Mouse (Mus musculus) myocyte (in vitro differentiated cells): ENCODE data around the gene Rbm20. TPM values are rescaled to one million over a fixed set of nuclear protein-coding genes. Genes with fewer than 3 reads are reported as not detected.

ENCODE experiments used
- H3K27me3 ChIP-seq: one replicate; pipeline ENCODE4 v1.6.1; 2011; ENCODE audit not compliant: control insufficient read depth, insufficient read depth, insufficient read length
- H3K36me3 ChIP-seq: one replicate; pipeline ENCODE4 v1.6.1; 2011; ENCODE audit not compliant: control insufficient read depth, insufficient read depth
- H3K4me2 ChIP-seq: one replicate; pipeline ENCODE4 v1.6.1; 2011; ENCODE audit warnings: low read depth, control low read depth
- H3K4me3 ChIP-seq: one replicate; pipeline ENCODE4 v1.5.1; 2011; ENCODE audit warnings: mild to moderate bottlenecking, control low read depth, moderate library complexity
- H3K79me2 ChIP-seq: one replicate; pipeline ENCODE4 v1.6.1; 2011; ENCODE audit not compliant: control insufficient read depth, insufficient read depth
- H3ac ChIP-seq: one replicate; pipeline ENCODE4 v1.6.1; 2011; ENCODE audit not compliant: control insufficient read depth, insufficient read length
- CEBPB ChIP-seq: IDR thresholded peaks from 2 replicates; pipeline ENCODE4 v1.6.1; 2011; ENCODE audit warnings: mild to moderate bottlenecking, moderate library complexity; ENCODE audit not compliant: poor library complexity, insufficient read depth, severe bottlenecking
- E2F4 ChIP-seq: IDR thresholded peaks from one replicate; pipeline ENCODE4 v1.6.1; 2011; ENCODE audit warnings: mild to moderate bottlenecking, control low read depth, moderate library complexity; ENCODE audit not compliant: insufficient read depth
- MAX ChIP-seq: IDR thresholded peaks from one replicate; pipeline ENCODE4 v1.6.1; 2011; ENCODE audit warnings: low read depth, mild to moderate bottlenecking, control low read depth
- MYOD1 ChIP-seq, 3 experiments: IDR thresholded peaks; one replicate each; pipeline ENCODE4 v1.6.1; 2011; ENCODE audit warnings: control low read depth in 2 of 3, low read depth in 2 of 3, mild to moderate bottlenecking in 2 of 3, moderate library complexity in 1 of 3; ENCODE audit not compliant: insufficient read length in 2 of 3, control insufficient read depth in 1 of 3
- MYOG ChIP-seq, 3 experiments: IDR thresholded peaks; one replicate each; pipeline ENCODE4 v1.6.1; 2011; ENCODE audit warnings: control low read depth in 2 of 3, low read depth in 2 of 3, mild to moderate bottlenecking in 2 of 3; ENCODE audit not compliant: insufficient read length in 2 of 3, control insufficient read depth in 1 of 3, insufficient read depth in 1 of 3
- POLR2A ChIP-seq: IDR thresholded peaks from one replicate; pipeline ENCODE4 v1.6.1; 2011; ENCODE audit warnings: low read depth, mild to moderate bottlenecking, control low read depth, moderate library complexity; ENCODE audit not compliant: insufficient read length
- POLR2AphosphoS2 ChIP-seq: IDR thresholded peaks from one replicate; pipeline ENCODE4 v1.6.1; 2011; ENCODE audit warnings: low read depth, control low read depth; ENCODE audit not compliant: insufficient read length
- REST ChIP-seq: IDR thresholded peaks from one replicate; pipeline ENCODE4 v1.6.1; 2011; ENCODE audit warnings: mild to moderate bottlenecking, control low read depth, moderate library complexity; ENCODE audit not compliant: insufficient read depth, insufficient read length
- SRF ChIP-seq: IDR thresholded peaks from one replicate; pipeline ENCODE4 v1.6.1; 2011; ENCODE audit warnings: low read depth; ENCODE audit not compliant: control insufficient read depth, insufficient read length
- TCF12 ChIP-seq: IDR thresholded peaks from one replicate; pipeline ENCODE4 v1.6.1; 2011; ENCODE audit warnings: mild to moderate bottlenecking, control low read depth; ENCODE audit not compliant: poor library complexity, insufficient read depth, severe bottlenecking
- TCF3 ChIP-seq: IDR thresholded peaks from one replicate; pipeline ENCODE4 v1.6.1; 2011; ENCODE audit warnings: low read depth, control low read depth; ENCODE audit not compliant: insufficient read length
- USF1 ChIP-seq: IDR thresholded peaks from one replicate; pipeline ENCODE4 v1.6.1; 2011; ENCODE audit warnings: low read depth, mild to moderate bottlenecking, control low read depth, moderate library complexity
- polyA plus RNA-seq: library from polyadenylated mRNA; unstranded; fragments of >200 nt; fragmentation: generic; extraction: Trizol; gene quantifications from one replicate; pipeline ENCODE4 v1.2.1, GENCODE M21; 2012; ENCODE audit warnings: missing spikeins

The Rbm20 gene
- polyA plus RNA-seq, 1 experiment: 35.4 TPM

- Histone ChIP-seq H3K4me2 (no peak overlapping the region), H3K79me2 (no peaks in the 10 kb centered on the region), H3K27me3 (no peaks in the 10 kb centered on the region), H3ac (no peak overlapping the region), H3K4me3 (no peak overlapping the region), H3K36me3 (no peaks in the 10 kb centered on the region)
- no peak for TF ChIP-seq POLR2A
- no peak for TF ChIP-seq E2F4
- TF ChIP-seq REST: no peak
- TF ChIP-seq TCF12: no peak
- no peak for TF ChIP-seq SRF
- no peak for TF ChIP-seq CEBPB
- no peak for TF ChIP-seq USF1
- TF ChIP-seq TCF3: no peak
- no peak for TF ChIP-seq POLR2AphosphoS2
- TF ChIP-seq MYOG (IDR thresholded peaks at IDR 0.05; ENCODE audit: control insufficient read depth in 1 of 3, insufficient read depth in 1 of 3, insufficient read length in 2 of 3, low read depth in 2 of 3): no peak
Observed at GRCm38 (mm10) chr19:53890274-53890673, 213.2 kb downstream of the Rbm20 start.

- TF ChIP-seq POLR2AphosphoS2: no peak
- no peak for TF ChIP-seq MYOD1 (IDR thresholded peaks at IDR 0.05; ENCODE audit: control insufficient read depth in 1 of 3, insufficient read length in 2 of 3, low read depth in 2 of 3)
- peak in 1 of 3 experiments; percentile 9 for TF ChIP-seq MYOG (IDR thresholded peaks at IDR 0.05; ENCODE audit: control insufficient read depth in 1 of 3, insufficient read depth in 1 of 3, insufficient read length in 2 of 3, low read depth in 2 of 3)
- TF ChIP-seq MAX: no peak
- Histone ChIP-seq H3K79me2 (no peaks in the 10 kb centered on the region), H3K4me2 (no peak overlapping the region), H3K4me3 (no peak overlapping the region), H3K36me3 (no peaks in the 10 kb centered on the region), H3K27me3 (no peaks in the 10 kb centered on the region), H3ac (no peak overlapping the region)
Observed at GRCm38 (mm10) chr19:53890781-53891251, 213.7 kb downstream of the Rbm20 start.

- Histone ChIP-seq H3K27me3 (no peaks in the 10 kb centered on the region), H3K36me3 (no peaks in the 10 kb centered on the region), H3K4me2 (no peak overlapping the region), H3ac (no peak overlapping the region), H3K4me3 (no peak overlapping the region), H3K79me2 (no peaks in the 10 kb centered on the region)
- TF ChIP-seq SRF: no peak
- TF ChIP-seq MYOG (IDR thresholded peaks at IDR 0.05; ENCODE audit: control insufficient read depth in 1 of 3, insufficient read depth in 1 of 3, insufficient read length in 2 of 3, low read depth in 2 of 3): no peak
- TF ChIP-seq POLR2A: no peak
- no peak for TF ChIP-seq REST
- TF ChIP-seq MYOD1 (IDR thresholded peaks at IDR 0.05; ENCODE audit: control insufficient read depth in 1 of 3, insufficient read length in 2 of 3, low read depth in 2 of 3): no peak
- TF ChIP-seq E2F4: no peak
- no peak for TF ChIP-seq MAX
- no peak for TF ChIP-seq POLR2AphosphoS2
- no peak for TF ChIP-seq TCF12
- TF ChIP-seq TCF3: no peak
- no peak for TF ChIP-seq USF1
- TF ChIP-seq CEBPB: no peak
Observed at GRCm38 (mm10) chr19:53891569-53891968, 214.5 kb downstream of the Rbm20 start.

- Histone ChIP-seq H3K79me2 (no peaks in the 10 kb centered on the region), H3ac (no peak within 1 kb of the TSS), H3K4me3 (no peak within 1 kb of the TSS), H3K4me2 (peak within 1 kb of the TSS; percentile 1), H3K36me3 (no peaks in the 10 kb centered on the region), H3K27me3 (no peaks in the 10 kb centered on the region)
- peak in 1 of 3 experiments; percentile 11 for TF ChIP-seq MYOD1 (IDR thresholded peaks at IDR 0.05; ENCODE audit: control insufficient read depth in 1 of 3, insufficient read length in 2 of 3, low read depth in 2 of 3)
- TF ChIP-seq MYOG (IDR thresholded peaks at IDR 0.05; ENCODE audit: control insufficient read depth in 1 of 3, insufficient read depth in 1 of 3, insufficient read length in 2 of 3, low read depth in 2 of 3): peak in 1 of 3 experiments; percentile 47
- TF ChIP-seq POLR2AphosphoS2: no peak
Observed at GRCm38 (mm10) chr19:53892061-53892460, 215.0 kb downstream of the Rbm20 start, which contains the start of gene Pdcd4. Gene Pdcd4, plus strand, starts transcription at chr19:53892231.

GRCm38 (mm10) chr19:53892838-53893359 is 215.8 kb downstream of the Rbm20 start:
- Histone ChIP-seq H3K4me2 (peak overlapping the region; percentile 1), H3ac (no peak overlapping the region), H3K79me2 (no peaks in the 10 kb centered on the region), H3K4me3 (no peak overlapping the region), H3K36me3 (no peaks in the 10 kb centered on the region), H3K27me3 (no peaks in the 10 kb centered on the region)
- TF ChIP-seq SRF (no peak), REST (no peak), MYOG (IDR thresholded peaks at IDR 0.05; ENCODE audit: control insufficient read depth in 1 of 3, insufficient read depth in 1 of 3, insufficient read length in 2 of 3, low read depth in 2 of 3) (no peak), POLR2A (no peak), POLR2AphosphoS2 (no peak), CEBPB (no peak), USF1 (no peak), MYOD1 (IDR thresholded peaks at IDR 0.05; ENCODE audit: control insufficient read depth in 1 of 3, insufficient read length in 2 of 3, low read depth in 2 of 3) (no peak), MAX (no peak), TCF12 (no peak), TCF3 (no peak)
